8 mouse cellular contexts compared by ENCODE assay signal in the genomic region with DNA sequence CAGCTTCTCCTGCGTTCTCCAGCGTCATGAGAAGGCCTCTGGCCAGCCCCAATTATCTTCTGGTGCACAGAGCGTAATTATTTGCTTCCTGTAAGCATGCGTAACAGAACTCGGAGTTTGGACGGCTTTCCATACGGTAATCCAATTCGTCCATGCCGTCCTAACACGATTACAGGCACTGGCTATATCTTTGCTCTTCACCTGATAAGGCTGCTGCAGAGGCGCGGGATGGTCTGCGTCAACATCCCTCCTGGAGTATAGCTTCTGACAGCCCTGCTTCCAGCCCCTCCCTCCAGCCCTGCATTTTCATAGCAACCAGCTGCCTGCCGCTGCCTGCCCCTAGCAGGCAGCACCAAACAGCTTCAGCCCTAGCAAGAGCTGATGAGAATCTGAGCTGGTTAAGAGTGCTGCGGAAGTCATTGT. TPM values are rescaled to one million over a fixed set of nuclear protein-coding genes. Genes with fewer than 3 reads are reported as not detected.
DNase-seq lines count a peak whose midpoint lies in the region; ATAC-seq and TF ChIP-seq lines count a peak whose summit lies in the region.

No protein-coding gene starts in this region.

- peak; percentile 13; the same call in 1 of the 2 replicates for TF ChIP-seq CTCF in kidney, postnatal 0 days (IDR thresholded peaks at IDR 0.05; ENCODE audit: low read depth)

- H3K36me3 ChIP-seq in kidney, postnatal 0 days (ENCODE audit: insufficient read depth, low read length): no peaks in the 10 kb centered on the region
- no peaks in the 10 kb centered on the region for H3K36me3 ChIP-seq in heart, embryonic 13.5 days
- H3K36me3 ChIP-seq in limb, embryonic 11.5 days (ENCODE audit: control insufficient read depth, insufficient read depth, low read length): no peaks in the 10 kb centered on the region
- no peaks in the 10 kb centered on the region for H3K36me3 ChIP-seq in stomach, embryonic 15.5 days

- no peak overlapping the region for H3K4me2 ChIP-seq in kidney, postnatal 0 days (ENCODE audit: low read length)
- peak overlapping the region; percentile 53 for H3K4me2 ChIP-seq in heart, embryonic 13.5 days
- H3K4me2 ChIP-seq in limb, embryonic 11.5 days (ENCODE audit: low read depth, severe bottlenecking): peak overlapping the region; percentile 35
- no peak overlapping the region for H3K4me2 ChIP-seq in stomach, embryonic 15.5 days

- H3K4me3 ChIP-seq in kidney, postnatal 0 days (replicated peaks; ENCODE audit: low read depth, low read length): no peak overlapping the region
- H3K4me3 ChIP-seq in heart, embryonic 13.5 days: peak overlapping the region; percentile 19
- no peak overlapping the region for H3K4me3 ChIP-seq in limb, embryonic 11.5 days (ENCODE audit: low read depth, low read length)
- no peak overlapping the region for H3K4me3 ChIP-seq in stomach, embryonic 15.5 days (replicated peaks)

- ATAC-seq in kidney, postnatal 0 days (replicated peaks; ENCODE audit: low FRiP score, low read depth): no peak; the same call in 1 of the 2 replicates
- no peak for ATAC-seq in heart, embryonic 13.5 days (ENCODE audit: extremely low read depth, insufficient number of reproducible peaks, low FRiP score, low TSS enrichment)
- 0 out of 2 replicates have a peak, but pooled peaks have one; percentile 26 for ATAC-seq in limb, embryonic 11.5 days (ENCODE audit: insufficient number of reproducible peaks, low FRiP score, low TSS enrichment, low read depth)
- ATAC-seq in stomach, embryonic 15.5 days (ENCODE audit: insufficient read depth, low FRiP score, low read depth): peak; percentile 31; the same call in 1 of the 2 replicates

- no peak for DNase-seq in kidney, postnatal 0 days (ENCODE audit: low spot score)
- DNase-seq in kidney, postnatal 14 days: no peak
- peak; percentile 76 for DNase-seq in limb, embryonic 11.5 days (ENCODE audit: low spot score)
- no peak for DNase-seq in right cerebral cortex, adult 18-20 months
- DNase-seq in natural killer cell, adult 2 months (ENCODE audit: low spot score in 2 of 2): no peak
- DNase-seq in lung, postnatal 36 days: no peak

- WGBS in kidney, postnatal 0 days: 28% methylated on average over 15 of the region's 15 CpGs
- 6% methylated on average over 15 of the region's 15 CpGs for WGBS in heart, embryonic 13.5 days
- 7% methylated on average over 15 of the region's 15 CpGs for WGBS in limb, embryonic 11.5 days
- 26% methylated on average over 15 of the region's 15 CpGs for WGBS in stomach, embryonic 15.5 days

- H3K9ac ChIP-seq in kidney, postnatal 0 days (ENCODE audit: low read depth, low read length): no peak overlapping the region
- no peak overlapping the region; the same call in 1 of the 2 replicates for H3K9ac ChIP-seq in heart, embryonic 13.5 days
- no peak overlapping the region for H3K9ac ChIP-seq in limb, embryonic 11.5 days (ENCODE audit: low read length)
- no peak overlapping the region for H3K9ac ChIP-seq in stomach, embryonic 15.5 days

- no peak overlapping the region for H3K27ac ChIP-seq in kidney, postnatal 0 days
- H3K27ac ChIP-seq in heart, embryonic 13.5 days (replicated peaks): no peak overlapping the region
- H3K27ac ChIP-seq in limb, embryonic 11.5 days (replicated peaks; ENCODE audit: low read depth, low read length): 0 out of 2 replicates have a peak overlapping the region, but pooled peaks have one; percentile 2
- H3K27ac ChIP-seq in stomach, embryonic 15.5 days: no peak overlapping the region

- peaks cover 56% of the 10 kb centered on the region for H3K27me3 ChIP-seq in kidney, postnatal 0 days (ENCODE audit: insufficient read depth, low read length)
- peaks cover 87% of the 10 kb centered on the region for H3K27me3 ChIP-seq in heart, embryonic 13.5 days (replicated peaks)
- 0 out of 2 replicates have a peak, but pooled peaks cover 2% of the 10 kb centered on the region for H3K27me3 ChIP-seq in limb, embryonic 11.5 days (ENCODE audit: control insufficient read depth, insufficient read depth, low read length)
- peaks cover 74% of the 10 kb centered on the region for H3K27me3 ChIP-seq in stomach, embryonic 15.5 days (replicated peaks)

- H3K9me3 ChIP-seq in kidney, postnatal 0 days (replicated peaks; ENCODE audit: low read length): no peaks in the 10 kb centered on the region
- H3K9me3 ChIP-seq in heart, embryonic 13.5 days: no peaks in the 10 kb centered on the region
- no peaks in the 10 kb centered on the region for H3K9me3 ChIP-seq in limb, embryonic 11.5 days (ENCODE audit: control insufficient read depth, low read length)
- no peaks in the 10 kb centered on the region for H3K9me3 ChIP-seq in stomach, embryonic 15.5 days

- H3K4me1 ChIP-seq in kidney, postnatal 0 days (replicated peaks; ENCODE audit: insufficient read depth, low read length): no peaks in the 10 kb centered on the region
- H3K4me1 ChIP-seq in heart, embryonic 13.5 days: peaks cover 26% of the 10 kb centered on the region
- H3K4me1 ChIP-seq in limb, embryonic 11.5 days (ENCODE audit: control insufficient read depth, insufficient read depth, low read length): peaks cover 76% of the 10 kb centered on the region
- peaks cover 6% of the 10 kb centered on the region; the same call in 1 of the 2 replicates for H3K4me1 ChIP-seq in stomach, embryonic 15.5 days

RNA-seq across cellular contexts. Expression of gene Ebf3, which starts 12.9 kb away (rescaled TPM):
- polyA plus RNA-seq in kidney, postnatal 0 days (2015; fragmentation: Nextera tagmentation; extraction: Ambion mirVana): 0.22 and 0.30 TPM in 2 replicates
- 0.52 and 0.60 TPM in 2 replicates for polyA plus RNA-seq in heart, embryonic 13.5 days (2015; fragmentation: Nextera tagmentation; extraction: Ambion mirVana)
- 9.8 and 10.3 TPM in 2 replicates for polyA plus RNA-seq in limb, embryonic 11.5 days (2014; fragmentation: Nextera tagmentation; extraction: Ambion mirVana)
- polyA plus RNA-seq in stomach, embryonic 15.5 days (2015; fragmentation: Nextera tagmentation; extraction: Ambion mirVana): 1.5 TPM in 2 replicates

Comparison
In these comparisons a context has a peak if more than half of its experiments do, and no peak if none do; other contexts are left out.
1. ATAC-seq: peak in limb, embryonic 11.5 days (single experiment) and stomach, embryonic 15.5 days (single experiment); none in kidney, postnatal 0 days (single experiment) and heart, embryonic 13.5 days (single experiment).
2. H3K4me2 ChIP-seq: peak in heart, embryonic 13.5 days (single experiment) and limb, embryonic 11.5 days (single experiment); none in kidney, postnatal 0 days (single experiment) and stomach, embryonic 15.5 days (single experiment).